Mouse (Mus musculus) lung, postnatal 4 days (tissue): ENCODE measurements at regions not wholly inside any gene's neighbourhood (a gene's known extent, or its start where the extent isn't known, plus 50 kb on each side); places are given as distances from the start of the nearest gene placed in this dataset.

Experiments used
- DNase-seq, 2 experiments: peaks; one replicate each; pipeline ENCODE4 v3.0.0; 2021

DNA sequence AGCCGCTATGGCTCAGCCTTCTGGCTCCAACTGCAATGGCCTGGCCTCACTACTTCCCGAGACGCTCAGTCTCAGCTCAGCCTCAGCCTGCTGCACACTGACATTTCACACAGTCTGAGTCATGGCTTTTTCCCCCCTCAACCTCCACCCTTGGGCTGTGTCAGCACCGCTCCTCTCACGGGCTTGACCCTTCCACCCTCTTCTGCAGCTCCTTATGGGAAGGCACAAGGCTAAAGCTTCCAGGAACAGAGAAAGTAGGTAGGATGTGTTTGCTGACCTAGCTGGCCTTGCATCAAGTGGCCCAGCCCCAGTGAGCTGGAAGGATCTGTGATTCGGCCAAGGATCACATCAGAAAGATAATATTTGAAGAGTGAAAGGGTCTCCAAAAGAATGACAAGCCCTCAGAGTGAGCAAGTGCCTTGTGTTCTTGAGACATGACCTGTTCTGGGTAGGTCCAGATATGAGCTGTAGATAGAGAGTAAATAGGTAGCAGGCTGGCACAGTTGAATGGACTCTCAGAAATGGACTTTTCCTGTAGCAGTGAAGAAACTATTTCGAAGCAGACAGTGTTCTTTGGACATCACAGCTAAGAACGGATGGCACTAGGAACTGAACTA, 192.9 kb upstream of the Usp24 start:
- peak; percentile 26 to 61 for DNase-seq

DNA sequence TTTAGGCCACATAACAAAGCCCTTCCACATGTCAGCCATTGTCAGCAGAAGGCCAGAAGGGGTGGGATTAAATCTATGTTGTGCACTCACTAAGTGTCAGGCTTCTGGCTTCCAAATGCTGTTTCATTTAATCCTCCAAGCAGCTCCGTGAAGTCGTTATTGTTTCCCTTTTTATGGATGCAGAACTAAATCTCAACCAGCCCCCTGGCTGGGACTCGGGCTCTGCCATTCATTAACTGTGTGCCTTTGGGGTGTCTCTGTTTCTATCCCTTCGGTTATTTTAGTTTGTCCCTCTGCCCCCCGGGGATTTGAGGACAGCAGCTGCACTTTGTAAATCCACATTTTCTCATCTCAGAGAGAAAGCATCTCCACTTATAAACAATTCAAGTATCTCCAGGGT, 188.8 kb upstream of the Usp24 start:
- no peak for DNase-seq

DNA sequence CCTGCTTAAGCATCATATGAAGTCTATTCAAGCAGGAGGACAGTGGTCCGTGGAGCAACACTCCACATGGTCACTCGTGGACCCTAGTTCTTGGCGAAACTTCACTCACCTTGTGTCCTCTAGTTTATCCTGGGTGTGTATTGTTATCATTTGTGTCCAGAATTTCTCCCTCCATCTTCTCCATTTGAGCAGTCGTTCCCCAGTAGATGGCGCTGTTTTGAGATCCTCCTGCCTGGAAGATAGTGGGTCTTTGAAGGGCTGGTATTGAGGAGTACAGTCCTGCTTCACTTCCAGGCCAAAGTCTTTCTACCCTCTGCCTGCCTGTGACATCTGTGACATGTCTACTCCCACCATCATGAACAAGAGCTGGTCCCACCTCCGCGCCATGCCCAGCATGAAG, 188.4 kb upstream of the Usp24 start:
- DNase-seq, result peak in 1 of 2 experiments; percentile 41

DNA sequence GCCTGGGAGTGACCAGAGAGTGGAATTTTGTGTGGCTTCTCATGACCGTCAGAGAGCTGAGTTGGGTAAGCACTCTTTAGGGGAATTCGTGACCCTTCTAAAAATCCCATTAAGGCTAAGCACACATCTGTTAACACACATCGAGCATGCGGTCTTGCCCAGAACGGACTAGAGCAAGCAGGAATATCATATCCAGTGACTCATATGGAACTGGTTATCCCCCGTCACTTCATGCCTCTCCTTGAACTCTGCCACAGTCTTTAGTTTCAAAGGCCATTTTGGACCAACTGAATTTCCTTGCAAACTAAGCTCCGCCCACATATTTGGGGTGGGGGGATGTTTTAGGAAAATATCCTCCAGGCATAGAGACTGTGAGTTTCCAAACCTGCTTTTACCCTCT, 186.7 kb upstream of the Usp24 start:
- DNase-seq, result no peak

DNA sequence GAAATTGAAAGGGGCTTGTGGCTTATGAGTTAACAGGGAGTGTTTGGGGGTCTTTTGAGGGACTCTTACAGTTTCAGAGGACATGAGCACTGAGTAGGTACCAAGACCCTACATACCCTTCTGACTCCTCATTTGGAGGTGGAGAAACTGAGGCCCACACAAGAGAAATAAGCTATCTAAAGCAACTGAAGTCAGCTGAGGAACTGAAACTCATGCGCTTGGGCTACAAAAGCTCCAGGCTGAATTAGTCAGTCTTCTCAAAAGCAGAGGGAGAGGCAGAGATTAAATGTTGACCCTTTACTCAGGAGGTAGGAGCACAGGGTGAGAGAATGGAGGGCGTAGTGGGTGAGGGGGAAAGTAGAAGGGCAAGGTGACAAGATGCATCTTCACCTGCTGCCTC, 186.2 kb upstream of the Usp24 start:
- DNase-seq, result no peak

DNA sequence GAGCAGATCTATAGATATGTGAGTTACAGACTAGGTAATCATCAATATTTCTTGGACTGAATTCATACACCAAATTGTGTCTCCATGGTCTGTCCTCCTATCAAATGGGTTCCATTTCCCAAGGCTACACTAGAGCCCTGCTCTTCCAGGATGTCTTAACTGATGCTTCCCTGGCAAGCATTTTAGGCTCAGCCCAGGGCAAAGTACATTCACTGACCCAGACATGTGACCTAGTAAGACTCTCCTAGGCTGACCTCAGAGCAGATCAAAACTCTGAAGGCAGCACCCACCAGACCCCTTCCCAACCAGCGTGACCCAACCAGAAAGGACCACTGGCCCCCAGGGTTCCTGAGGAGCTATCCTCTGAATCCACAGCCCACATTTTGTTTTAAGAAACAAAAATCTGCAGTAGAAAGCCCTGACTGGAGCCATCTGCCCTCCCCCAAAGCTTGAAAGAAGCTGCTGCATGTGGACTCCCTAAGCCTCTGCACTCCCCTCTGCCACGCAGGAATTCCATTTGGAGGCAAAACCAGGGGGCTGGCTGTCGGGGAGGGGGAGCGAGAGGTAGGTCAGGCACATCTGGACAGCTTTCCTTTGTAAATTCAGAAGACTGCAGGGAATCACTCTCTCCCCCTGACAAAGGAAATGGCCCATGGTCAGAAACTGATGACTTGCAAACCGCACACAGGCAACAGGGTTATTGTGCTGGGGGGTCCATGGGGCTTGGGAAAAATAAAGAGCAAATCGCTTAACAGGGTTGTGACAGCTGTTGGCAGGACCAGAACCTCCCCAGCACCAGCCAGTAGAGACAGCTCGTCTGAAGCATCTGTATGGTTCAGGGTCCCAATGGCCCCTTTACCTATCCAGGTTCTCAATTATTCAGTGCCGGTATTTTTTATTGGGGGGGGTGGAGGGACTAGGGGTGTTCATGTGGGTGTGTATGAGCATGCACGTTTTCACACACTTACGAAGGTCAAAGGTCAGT, 182.0 kb upstream of the Usp24 start:
- no peak for DNase-seq

DNA sequence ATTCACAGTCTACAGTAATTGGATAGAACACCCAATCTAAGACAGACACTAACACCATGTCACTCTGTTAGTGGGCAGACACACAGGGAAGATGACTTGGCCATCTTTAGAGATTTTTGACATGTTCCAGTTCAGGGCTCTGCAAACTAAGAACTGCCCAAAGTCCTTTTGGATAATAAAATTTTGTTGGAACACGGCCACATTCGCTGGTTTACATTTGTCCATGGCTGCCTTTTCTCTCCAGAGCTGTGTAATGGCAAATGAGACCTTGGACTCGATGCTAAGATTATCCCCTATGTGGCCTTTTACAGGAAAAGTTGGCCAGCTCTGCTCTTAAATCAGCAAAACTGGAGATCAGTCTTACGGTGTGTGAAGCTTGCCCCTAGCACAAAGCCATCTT, 173.3 kb upstream of the Usp24 start:
- DNase-seq, result no peak

DNA sequence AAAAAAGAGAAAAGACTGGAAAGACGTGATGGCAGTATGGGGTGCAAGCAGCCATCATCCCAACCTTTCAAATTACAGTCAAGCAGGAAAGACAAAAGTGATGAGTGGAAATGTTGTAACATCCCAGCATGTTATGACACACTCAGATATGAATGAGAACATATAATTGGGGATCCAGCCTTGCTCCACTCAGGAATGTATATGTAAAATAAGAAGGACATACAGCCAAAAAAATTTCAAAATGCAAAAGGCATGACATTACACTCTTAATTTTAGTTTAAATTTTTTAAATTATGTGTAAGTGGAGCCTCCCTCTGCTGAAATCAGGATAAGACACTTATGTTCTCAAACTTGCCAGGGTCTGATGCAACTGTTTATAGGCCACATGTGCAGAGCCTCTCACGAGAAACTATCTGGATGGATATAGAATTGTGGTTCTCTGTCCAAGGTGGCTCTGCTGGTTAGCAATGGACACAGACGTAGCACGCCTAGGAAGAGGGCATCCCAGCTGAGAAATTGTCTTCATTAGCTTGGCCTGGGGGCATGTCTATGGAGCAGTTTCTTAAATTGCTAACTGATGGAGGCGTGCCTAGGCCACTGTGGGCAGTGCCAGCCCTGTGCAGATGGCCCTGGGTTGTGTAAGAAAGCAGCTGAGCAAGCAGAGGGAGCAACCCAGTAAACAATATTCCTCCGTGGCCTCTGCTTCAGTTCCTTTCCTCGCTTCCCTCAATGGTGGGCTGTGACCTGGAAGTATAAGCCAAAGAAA, 171.5 kb upstream of the Usp24 start:
- no peak for DNase-seq

DNA sequence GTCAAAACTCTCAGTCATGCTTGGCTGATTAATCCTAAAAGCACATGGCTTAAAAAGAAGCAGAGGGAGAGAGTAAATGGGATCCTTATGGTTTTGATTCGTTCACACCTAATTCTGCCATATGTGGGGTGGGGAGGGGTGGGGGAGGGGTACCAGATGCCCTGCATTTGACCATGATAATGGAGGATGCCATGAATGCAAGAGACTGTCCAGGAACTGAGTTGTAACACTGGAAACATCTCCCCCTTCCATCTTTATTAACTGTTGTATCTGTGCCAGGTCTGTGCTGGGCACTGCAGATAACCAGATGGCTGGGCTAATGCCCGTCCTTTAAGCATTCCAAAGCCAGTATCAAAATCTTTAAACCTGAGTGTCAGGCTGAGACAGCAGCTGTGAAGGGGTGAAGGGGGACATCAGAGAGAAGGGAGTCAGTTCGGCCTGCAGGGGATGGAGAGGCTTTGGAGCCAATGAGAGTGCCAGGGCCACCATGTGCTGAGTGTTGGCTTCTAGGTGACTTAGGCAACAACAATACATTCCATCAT, 169.0 kb upstream of the Usp24 start:
- DNase-seq, result no peak

DNA sequence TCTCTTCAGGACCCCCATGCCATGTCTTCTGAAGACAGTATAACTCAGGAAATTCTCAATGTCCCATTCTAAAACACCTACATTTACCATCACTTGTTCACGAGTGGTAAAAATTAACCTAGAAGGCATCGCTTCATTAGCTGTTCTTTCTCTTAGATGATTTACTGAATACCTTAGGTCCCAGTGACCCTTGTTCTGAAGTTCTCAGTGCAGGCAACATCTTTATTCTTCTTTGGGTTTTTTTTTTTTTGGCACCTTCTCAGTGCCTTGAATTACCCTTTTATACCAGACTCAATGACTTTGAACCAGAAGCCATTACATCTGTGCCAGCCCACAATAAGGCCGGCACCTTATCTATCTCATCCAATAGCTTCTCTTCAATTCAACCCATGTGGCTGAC, 167.1 kb upstream of the Usp24 start:
- DNase-seq, result no peak

DNA sequence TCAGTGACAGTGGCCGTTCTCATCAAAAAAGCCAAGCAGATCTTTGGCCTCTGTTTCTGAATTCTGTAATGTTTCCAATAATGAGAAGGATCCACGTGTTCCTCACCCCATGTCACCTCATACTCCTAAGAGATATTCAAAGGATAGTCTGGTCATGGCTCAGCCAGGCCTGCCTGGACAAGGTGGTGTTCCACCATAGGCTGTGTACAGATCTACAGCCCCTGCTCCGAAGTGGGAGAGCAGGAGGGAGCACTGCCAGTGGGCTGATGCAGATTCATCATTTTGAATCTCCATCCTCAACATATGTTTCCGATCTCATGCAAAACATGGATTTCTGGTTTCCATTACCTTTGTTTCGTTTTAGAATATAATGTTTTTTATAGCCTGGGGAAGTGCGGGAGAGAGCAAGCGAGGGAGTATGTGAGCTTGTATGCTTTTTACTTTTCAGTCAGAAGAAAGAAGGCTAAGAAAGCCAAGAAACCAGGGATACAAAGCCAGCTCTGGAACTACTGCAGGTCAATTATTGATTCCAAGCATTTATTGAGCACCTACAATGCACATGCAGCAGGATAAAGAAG, 166.5 kb upstream of the Usp24 start:
- DNase-seq, result no peak

DNA sequence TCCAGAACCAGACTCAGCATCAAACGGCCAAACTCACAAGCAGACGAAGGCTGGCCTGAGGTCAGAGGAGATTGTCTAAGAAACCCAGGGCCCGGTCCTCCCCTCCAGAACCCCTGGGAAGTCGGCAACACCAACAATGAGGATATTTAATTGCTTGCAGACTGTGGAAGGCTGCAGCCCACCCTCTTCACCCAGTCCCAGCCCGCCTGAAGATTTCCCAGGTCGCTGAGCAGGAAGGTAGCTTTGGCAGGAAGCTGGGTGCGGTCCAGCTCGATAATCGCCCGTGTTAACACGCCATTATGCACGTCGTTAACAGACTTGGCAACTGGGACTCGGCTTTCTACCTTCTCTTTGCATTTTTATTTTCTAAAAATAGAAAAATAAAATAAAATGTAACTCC, 165.2 kb upstream of the Usp24 start:
- DNase-seq, result no peak

DNA sequence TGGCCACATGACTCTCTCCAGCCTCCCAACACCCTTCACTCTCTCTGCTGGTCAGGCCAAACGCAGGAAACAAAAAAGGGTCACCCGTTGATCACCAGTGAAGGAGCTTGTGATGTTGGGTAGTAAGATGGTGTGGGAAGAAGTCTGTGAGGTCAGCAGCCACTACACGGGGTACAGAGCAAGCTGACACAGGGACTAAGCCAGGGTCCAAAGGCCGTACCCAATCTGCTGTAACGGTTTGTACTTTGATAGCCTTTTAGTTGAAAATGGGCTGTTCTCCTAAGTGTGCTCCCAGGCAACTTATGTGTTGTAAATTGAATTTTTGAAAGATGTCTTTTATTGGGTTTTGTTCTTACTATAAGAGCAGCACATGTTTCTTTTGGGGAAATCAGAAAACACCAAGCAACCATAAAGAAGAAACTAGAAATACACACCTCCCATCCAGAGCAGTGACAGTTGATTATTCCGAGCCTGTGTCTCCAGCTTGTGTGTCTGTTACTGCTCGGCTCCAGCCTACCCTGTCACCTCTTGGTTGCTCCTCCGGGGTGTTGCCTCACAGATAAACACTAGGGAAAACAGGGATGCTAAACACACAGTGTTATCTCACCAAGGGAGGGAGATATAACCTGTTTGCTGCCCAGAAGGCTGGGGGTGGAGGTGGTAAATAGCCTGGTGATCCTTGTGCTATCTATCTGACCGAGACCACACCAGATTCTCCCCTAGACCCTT, 158.4 kb upstream of the Usp24 start:
- DNase-seq, result no peak

DNA sequence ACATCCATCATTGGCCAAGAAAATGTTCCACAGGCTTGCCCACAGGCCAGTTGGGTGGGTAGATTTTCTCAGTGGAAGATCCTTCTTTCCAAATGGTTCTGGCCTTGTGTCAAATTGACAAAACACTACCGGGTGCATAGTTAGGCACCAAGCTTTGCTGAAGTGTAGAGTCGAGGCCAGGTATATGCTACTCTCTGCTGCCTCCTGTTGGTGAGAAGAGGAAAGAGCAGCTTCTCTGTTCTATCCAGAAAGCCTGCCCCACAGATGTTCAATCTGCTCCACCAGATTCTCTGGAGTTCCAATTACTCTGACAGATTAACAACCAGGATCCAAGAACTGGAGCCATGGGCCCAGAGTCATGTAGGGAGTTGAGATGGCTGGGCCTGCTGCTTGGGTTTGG, 154.4 kb upstream of the Usp24 start:
- no peak for DNase-seq

DNA sequence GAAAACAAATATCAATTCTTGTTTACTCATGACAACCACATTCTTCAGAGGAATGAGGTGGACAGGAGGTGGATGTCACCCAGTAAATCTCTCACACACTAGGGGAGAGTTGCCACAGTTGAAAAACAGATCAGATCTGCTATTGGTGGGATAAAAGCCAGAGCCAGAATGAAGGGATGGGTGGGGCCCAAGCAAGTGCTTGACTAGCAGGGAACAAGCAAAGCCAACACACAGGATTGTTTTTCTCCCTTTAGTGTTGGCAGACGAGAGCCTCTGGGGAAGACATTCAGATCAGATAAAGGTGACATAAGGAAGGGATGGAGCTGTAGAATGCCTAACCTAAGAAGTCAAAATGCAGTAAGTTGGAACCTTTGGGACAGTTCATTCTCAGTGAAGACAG, 153.5 kb upstream of the Usp24 start:
- DNase-seq, result no peak

DNA sequence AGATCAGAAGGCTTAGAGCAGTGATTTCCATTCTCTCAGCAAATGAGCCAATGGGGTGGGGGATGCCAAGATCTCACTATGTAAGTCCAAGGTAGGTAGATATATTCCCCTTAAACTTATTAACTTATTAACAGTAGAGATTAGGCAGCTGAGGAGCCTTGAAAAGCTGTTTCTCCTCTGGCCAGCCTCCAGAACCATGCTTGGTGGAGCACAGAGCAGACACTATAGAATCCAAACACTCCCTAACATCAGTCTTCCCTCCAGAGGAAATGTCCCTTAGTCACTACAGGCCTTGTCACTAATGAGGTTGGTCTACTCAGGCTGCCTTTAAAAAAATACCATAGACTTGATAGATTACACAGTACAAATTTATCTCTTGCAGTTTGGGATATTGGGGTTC, 152.8 kb upstream of the Usp24 start:
- DNase-seq, result no peak

DNA sequence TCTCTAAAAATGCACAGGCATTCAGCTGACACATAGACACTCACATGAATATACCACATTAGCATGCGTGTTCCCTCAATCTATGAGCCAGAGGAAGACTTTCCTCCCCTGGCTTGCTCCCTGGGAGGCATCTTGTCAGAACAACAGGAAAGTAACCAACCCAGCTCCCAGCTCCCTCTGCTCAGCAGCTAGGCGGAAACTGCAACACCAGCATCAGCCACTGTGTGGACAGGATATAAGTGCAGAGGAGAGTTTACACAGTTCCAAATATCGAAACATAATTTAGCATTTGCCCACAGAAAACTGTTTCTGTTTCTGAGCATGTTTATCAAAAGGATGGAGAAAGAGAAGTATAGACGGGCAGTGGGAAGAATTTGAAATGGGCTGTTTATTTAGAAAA, 148.3 kb upstream of the Usp24 start:
- DNase-seq, result no peak

DNA sequence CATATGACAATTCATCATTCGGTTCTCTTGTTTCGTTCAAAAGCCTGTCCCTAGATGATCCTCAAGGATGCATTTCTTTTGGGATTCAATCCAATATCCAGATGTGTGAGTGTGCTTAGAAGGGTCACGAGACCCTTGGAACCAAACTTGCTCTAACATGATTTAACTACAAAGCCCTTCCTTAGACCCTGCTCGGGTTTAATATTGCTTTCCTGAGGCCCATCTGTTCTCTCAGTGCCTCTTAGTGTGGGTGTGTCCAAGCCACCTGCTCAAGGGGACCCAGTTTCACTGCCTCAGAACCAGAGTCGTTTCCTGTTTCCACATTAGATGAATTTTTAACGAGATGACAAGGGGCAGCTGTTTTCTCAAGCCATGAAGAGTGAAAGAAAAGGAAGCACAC, 147.3 kb upstream of the Usp24 start:
- no peak for DNase-seq

DNA sequence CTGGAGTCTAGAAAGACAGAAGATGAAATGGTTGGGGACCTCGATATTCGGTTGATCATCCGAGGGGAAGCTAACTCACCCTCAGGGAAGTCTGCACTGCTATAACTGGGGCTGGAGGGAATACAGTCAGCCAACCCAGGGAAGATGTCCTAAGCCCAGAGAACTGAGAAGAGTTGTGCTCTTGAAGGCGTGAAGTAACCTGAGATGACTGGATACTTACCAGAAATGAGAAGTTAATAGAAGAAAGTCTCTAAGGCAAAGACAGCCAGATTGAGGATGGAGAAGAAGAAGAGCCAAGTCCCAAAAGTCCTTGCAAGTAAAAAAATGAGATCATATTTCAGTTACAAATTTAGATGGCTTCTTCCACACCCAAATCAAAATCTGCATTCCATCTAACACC, 146.5 kb upstream of the Usp24 start:
- DNase-seq, result no peak

DNA sequence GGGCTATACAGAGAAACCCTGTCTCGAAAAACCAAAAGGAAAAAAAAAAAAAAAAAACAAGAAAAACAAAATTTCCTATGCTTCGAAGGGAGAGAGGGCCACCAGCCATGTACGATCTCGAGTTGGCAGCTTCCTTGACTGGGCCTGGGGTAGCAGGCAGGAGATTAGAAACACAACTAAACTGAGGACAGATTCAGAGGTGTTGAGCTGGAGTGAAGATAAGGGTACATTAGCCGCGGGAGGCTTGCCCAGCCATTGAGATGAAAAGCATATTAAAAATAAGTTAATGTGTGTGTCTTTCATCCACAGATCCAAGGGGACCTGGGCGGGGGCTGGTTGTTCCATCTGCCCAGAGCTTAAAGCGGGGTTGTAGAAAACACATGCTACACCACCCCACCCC, 145.3 kb upstream of the Usp24 start:
- DNase-seq, result no peak

DNA sequence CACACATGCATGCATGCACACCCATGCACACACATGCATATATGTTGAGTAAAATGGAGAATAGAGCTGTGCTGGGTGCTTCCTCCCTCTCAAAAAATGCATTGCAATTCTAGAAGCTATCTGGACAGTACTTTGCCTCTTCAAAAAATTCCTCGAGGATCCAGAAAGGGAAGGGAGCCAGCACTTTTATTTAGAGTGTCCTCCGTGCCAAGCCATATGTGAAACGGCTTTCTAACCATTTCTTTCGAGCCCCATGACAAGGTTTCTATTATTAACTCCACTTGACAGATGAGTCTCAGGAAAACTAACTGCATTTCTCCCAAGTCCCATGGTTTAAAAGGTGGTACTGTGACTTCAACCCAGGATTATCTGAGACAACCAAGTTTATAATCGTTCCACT, 140.7 kb upstream of the Usp24 start:
- DNase-seq, result no peak

DNA sequence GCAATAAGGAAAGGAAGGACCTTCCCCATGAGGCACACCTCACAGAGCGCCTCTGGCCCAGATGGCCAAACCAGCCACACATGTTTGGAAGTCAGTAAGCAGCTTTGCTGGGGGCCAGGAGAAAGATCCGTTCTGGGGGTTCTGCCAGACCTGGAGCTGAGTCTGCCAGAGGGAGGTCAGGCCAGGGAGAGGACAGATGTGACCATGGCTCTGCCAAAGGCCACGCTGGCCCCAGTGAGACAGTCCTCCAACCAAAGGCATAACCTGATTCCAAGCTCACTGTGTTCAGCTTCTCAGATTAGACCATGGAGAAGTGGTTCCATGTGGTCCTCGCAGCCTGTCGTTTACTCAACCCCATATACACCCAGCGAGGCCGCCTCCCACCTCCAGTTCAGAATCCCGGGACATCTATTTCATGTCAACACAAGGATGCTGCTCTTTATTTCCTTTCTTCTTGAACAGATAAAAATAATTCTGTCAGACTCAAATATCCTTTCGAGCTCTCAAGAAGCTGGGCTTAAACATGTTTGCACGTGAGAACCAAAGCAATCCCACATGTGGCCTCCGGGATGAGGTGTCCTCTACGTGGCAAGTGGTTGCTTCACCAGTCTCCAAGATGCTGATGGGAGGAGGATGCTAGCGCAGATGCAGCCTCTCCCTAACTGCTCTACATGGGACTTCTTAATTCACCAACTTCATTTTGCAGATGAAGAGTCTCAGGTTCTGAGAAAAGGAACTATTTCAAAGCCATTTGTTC, 130.1 kb upstream of the Usp24 start:
- DNase-seq, result no peak
